Mouse (Mus musculus): Measurements from ENCODE around the gene Cpa2. TPM values are rescaled to one million over a fixed set of nuclear protein-coding genes. Genes with fewer than 3 reads are reported as not detected.

The Cpa2 gene
- total and polyA plus RNA-seq, 2 experiments from 2014 or later = 6.2 to 13.0 TPM

DNA sequence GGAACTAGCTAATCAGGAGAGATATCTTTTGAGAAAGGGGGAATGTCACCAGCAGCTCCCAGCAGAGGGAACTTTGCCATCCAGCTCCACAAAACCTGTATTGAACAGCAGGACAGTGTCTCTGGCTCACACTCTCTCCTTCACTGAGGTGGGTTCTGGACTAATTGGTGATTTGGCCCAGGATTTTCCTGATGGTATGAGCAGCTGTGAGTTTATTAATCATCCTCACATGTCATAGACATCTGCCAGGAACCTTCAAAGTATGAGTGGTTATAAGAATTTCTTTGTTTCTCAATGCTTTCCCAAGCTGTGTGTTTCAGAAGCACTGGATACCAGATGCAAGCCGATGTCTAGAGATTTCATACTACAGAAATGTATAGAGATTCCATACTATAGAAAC, 33.6 kb downstream of the Cpa2 start:
- Histone ChIP-seq H3K27me3 (ENCODE audit: insufficient read depth, low read length) (no peaks in the 10 kb centered on the region), H3K4me3 (ENCODE audit: low read depth, low read length) (no peak overlapping the region), H3K9me3 (ENCODE audit: low read length) (no peaks in the 10 kb centered on the region), H3K4me2 (ENCODE audit: low read depth, low read length, poor library complexity, severe bottlenecking) (no peak overlapping the region), H3K9ac (replicated peaks; ENCODE audit: low read length, poor library complexity, severe bottlenecking) (no peak overlapping the region), H3K4me1 (ENCODE audit: insufficient read depth, low read length) (0 out of 2 replicates have a peak, but pooled peaks cover 6% of the 10 kb centered on the region), H3K27ac (ENCODE audit: low read depth, low read length) (no peak overlapping the region), H3K36me3 (ENCODE audit: insufficient read depth, low read length) (no peaks in the 10 kb centered on the region)
- ATAC-seq (ENCODE audit: low FRiP score) (no peak), DNase-seq (ENCODE audit: low spot score) (peak; percentile 17)
- 88% methylated on average over 1 of the region's 1 CpGs for WGBS
- no peak for TF ChIP-seq CTCF (IDR thresholded peaks at IDR 0.05)

DNA sequence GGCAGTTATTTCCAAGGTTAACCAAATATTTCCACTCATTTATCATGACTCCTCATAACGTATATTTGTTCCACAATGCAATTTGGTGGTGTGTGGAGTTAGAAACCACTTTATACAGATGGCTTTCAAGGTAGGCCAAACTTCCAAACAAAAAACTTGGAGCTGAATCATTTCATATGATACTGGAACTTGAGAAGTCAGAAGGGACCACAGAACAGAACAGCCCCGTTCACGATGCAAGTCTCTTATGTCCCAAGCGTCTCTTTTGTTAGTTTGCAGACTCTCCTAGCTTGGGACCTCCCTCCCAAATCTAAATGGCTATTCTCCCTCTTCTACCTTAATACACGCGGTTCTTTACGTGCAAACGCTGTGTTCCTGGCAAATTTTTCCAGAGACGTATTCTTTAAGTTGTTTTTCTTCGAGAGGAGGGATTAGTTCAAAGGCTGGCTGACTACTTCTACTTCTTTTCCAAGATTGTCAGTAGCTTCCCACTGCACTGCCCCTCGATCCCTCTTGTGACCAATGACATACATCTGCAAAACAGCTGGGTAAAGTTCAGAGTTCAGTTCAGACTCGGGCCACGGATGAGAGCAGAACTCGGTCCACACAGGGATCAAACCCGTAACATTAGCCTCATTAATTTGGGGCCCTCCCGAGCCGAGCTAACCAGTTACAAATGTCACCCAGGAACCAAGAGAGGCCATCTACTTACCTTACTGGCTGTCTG, 35.3 kb downstream of the Cpa2 start:
- Histone ChIP-seq H3K4me3 (ENCODE audit: low read depth, low read length) (no peak overlapping the region), H3K36me3 (ENCODE audit: insufficient read depth, low read length) (no peaks in the 10 kb centered on the region), H3K4me2 (ENCODE audit: low read depth, low read length, poor library complexity, severe bottlenecking) (no peak overlapping the region), H3K27ac (ENCODE audit: low read depth, low read length) (no peak overlapping the region), H3K27me3 (ENCODE audit: insufficient read depth, low read length) (no peaks in the 10 kb centered on the region), H3K9ac (replicated peaks; ENCODE audit: low read length, poor library complexity, severe bottlenecking) (no peak overlapping the region), H3K4me1 (ENCODE audit: insufficient read depth, low read length) (peaks cover 10% of the 10 kb centered on the region; the same call in 1 of the 2 replicates), H3K9me3 (ENCODE audit: low read length) (no peaks in the 10 kb centered on the region)
- no peak for ATAC-seq (ENCODE audit: low FRiP score)
- WGBS = 79% methylated on average over 17 of the region's 17 CpGs
- TF ChIP-seq CTCF (IDR thresholded peaks at IDR 0.05) = no peak
- DNase-seq (ENCODE audit: low spot score) = no peak

DNA sequence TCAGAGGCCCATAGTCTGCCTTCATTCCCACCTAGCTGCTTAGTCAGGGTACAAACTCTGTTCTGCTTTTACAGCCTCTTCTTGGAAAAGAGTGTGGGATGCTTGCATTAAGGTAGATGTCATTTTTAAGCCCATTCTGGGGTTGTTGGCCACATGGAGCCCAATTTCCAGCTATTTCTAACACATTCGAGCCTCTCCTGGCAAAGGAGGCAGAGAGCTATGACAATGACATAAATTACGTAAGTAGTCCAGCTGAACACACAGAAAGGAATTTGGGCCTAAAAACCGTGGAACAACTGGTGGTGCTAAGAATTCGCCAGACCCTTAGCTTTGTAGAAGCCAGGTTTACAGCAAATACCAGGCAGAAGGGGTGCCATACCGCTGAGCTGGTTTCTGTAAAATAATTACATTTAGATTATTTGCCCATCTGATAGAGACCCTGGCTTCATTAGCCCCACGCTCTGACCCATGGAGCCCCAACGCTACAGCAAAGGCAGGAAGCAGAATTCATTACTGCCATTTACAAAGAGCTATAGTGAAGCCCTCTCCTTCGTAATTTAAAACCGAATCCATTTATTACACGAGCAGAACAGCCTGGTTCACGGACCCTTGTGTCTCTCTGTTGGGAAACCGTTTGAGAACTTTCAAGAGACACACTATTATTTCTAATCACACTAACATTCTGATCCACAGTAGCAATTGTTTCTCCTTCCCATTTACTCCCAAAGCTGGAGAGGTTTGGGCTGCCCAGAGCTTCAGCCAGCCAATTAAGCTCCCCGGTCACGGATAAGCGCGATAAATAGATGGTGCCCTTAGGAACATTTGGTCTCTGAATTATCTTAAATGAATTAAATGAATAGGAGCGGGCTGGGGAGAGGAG, 38.8 kb downstream of the Cpa2 start:
- WGBS = 39% methylated on average over 17 of the region's 17 CpGs
- DNase-seq (ENCODE audit: low spot score) = peak; percentile 24

GRCm38 (mm10) chr6:30580841-30581176, 39.4 kb downstream of the Cpa2 start:
- WGBS = 39% methylated on average over 8 of the region's 8 CpGs
- H3K36me3 ChIP-seq (ENCODE audit: insufficient read depth, low read length) = no peaks in the 10 kb centered on the region
- H3K9ac ChIP-seq (replicated peaks; ENCODE audit: low read length, poor library complexity, severe bottlenecking) = no peak overlapping the region
- no peaks in the 10 kb centered on the region for H3K27me3 ChIP-seq (ENCODE audit: insufficient read depth, low read length)
- no peak for DNase-seq (ENCODE audit: low spot score)
- H3K4me2 ChIP-seq (ENCODE audit: low read depth, low read length, poor library complexity, severe bottlenecking) = no peak overlapping the region
- peaks cover 4% of the 10 kb centered on the region; the same call in 1 of the 2 replicates for H3K4me1 ChIP-seq (ENCODE audit: insufficient read depth, low read length)
- no peaks in the 10 kb centered on the region for H3K9me3 ChIP-seq (ENCODE audit: low read length)
- peak overlapping the region; percentile 8; the same call in 1 of the 2 replicates for H3K27ac ChIP-seq (ENCODE audit: low read depth, low read length)
- H3K4me3 ChIP-seq (ENCODE audit: low read depth, low read length) = no peak overlapping the region
- ATAC-seq (ENCODE audit: low FRiP score) = no peak
- TF ChIP-seq CTCF (IDR thresholded peaks at IDR 0.05) = no peak

More for the DNA sequence above, 38.8 kb downstream of the Cpa2 start:
- TF ChIP-seq CTCF (IDR thresholded peaks at IDR 0.05) = no peak
- Histone ChIP-seq H3K4me2 (ENCODE audit: low read depth, low read length, poor library complexity, severe bottlenecking) (no peak overlapping the region), H3K27ac (ENCODE audit: low read depth, low read length) (0 out of 2 replicates have a peak overlapping the region, but pooled peaks have one; percentile 8), H3K27me3 (ENCODE audit: insufficient read depth, low read length) (no peaks in the 10 kb centered on the region), H3K4me3 (ENCODE audit: low read depth, low read length) (no peak overlapping the region), H3K4me1 (ENCODE audit: insufficient read depth, low read length) (peaks cover 4% of the 10 kb centered on the region; the same call in 1 of the 2 replicates), H3K9me3 (ENCODE audit: low read length) (no peaks in the 10 kb centered on the region), H3K36me3 (ENCODE audit: insufficient read depth, low read length) (no peaks in the 10 kb centered on the region), H3K9ac (replicated peaks; ENCODE audit: low read length, poor library complexity, severe bottlenecking) (no peak overlapping the region)
- no peak for ATAC-seq (ENCODE audit: low FRiP score)

GRCm38 (mm10) chr6:30586886-30587442, 45.6 kb downstream of the Cpa2 start:
- Histone ChIP-seq H3K36me3 (ENCODE audit: insufficient read depth, low read length) (no peaks in the 10 kb centered on the region), H3K4me1 (ENCODE audit: insufficient read depth, low read length) (no peaks in the 10 kb centered on the region), H3K4me3 (ENCODE audit: low read depth, low read length) (no peak overlapping the region), H3K4me2 (ENCODE audit: low read depth, low read length, poor library complexity, severe bottlenecking) (no peak overlapping the region), H3K9ac (replicated peaks; ENCODE audit: low read length, poor library complexity, severe bottlenecking) (no peak overlapping the region), H3K27ac (ENCODE audit: low read depth, low read length) (no peak overlapping the region), H3K27me3 (ENCODE audit: insufficient read depth, low read length) (no peaks in the 10 kb centered on the region), H3K9me3 (ENCODE audit: low read length) (no peaks in the 10 kb centered on the region)
- 78% methylated on average over 7 of the region's 7 CpGs for WGBS
- ATAC-seq (ENCODE audit: low FRiP score) (no peak), DNase-seq (ENCODE audit: low spot score) (no peak)
- no peak for TF ChIP-seq CTCF (IDR thresholded peaks at IDR 0.05)

Measured in midbrain, postnatal 0 days (tissue).